Mouse (Mus musculus): Measurements from ENCODE around the gene Rad23a. TPM values are rescaled to one million over a fixed set of nuclear protein-coding genes. Genes with fewer than 3 reads are reported as not detected.
A peak's percentile ranks its signal among the peaks of the same experiment; 100 is the strongest.
"Not testable (repeated sequence)": the region's sequence is repeated elsewhere in the genome, so short reads cannot be mapped to it uniquely, and the experiment has no call there.

The Rad23a gene
- total RNA-seq, 1 experiment: 76.7 TPM

DNA sequence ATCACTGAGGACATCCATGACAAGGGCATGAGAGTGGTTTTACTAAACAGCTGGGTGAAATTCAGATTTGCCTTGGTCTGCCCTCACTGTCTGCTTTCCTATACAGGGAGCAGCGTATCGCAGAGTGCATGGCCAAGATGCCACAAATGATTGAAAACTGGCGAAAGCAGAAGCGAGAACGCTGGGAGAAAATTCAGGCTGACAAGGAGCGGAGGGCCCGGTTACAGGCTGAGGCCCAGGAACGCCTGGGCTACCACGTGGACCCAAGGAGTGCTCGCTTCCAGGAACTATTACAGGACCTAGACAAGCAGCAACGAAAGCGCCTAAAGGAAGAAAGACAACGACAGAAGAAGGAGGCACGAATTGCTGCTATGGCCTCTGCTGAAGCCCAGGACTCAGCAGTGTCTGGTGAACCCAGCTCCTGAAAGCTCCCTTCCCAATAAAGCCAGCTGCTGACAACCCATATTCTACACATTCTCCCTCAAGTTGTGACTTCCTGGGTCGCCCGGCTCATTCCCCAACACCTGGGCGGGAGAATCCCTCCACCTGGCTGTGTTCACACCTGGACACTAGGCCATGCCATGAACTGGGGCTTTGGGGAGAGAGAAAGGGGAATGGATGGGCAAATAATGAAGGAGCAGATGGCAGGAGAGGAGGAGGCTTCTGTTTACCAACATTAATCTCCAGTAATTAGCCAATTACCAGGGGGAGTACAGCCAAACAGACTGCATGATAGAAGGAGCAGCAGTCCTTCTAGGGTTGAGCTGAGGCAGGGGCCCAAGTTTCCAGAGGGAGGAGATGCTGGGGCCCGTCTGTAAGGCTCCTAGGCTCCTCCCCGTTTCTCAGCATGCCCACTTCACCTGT lies 6.2 kb downstream of the Rad23a start:
- H3K9ac ChIP-seq (ENCODE audit: insufficient read depth, low read depth, low read length, poor library complexity, severe bottlenecking): peak overlapping the region; percentile 14; the same call in 1 of the 2 replicates
- peaks cover 43% of the 10 kb centered on the region for H3K36me3 ChIP-seq (ENCODE audit: control insufficient read depth, insufficient read depth, low read length, poor library complexity, severe bottlenecking)
- no peaks in the 10 kb centered on the region for H3K9me3 ChIP-seq (ENCODE audit: control insufficient read depth, insufficient read depth, low read depth, low read length)
- DNase-seq (ENCODE audit: low read depth, low spot score): no peak
- peaks cover 0 to 14% of the 10 kb centered on the region in 2 experiments; a peak in 2 of 4 replicates for H3K4me1 ChIP-seq (ENCODE audit: control insufficient read depth in 2 of 2, insufficient read depth in 2 of 2, low read length in 2 of 2, poor library complexity in 1 of 2)
- H3K4me3 ChIP-seq (ENCODE audit: insufficient read depth in 1 of 2, low read depth in 1 of 2, low read length in 2 of 2, poor library complexity in 1 of 2, severe bottlenecking in 1 of 2): no peak overlapping the region
- no peak for TF ChIP-seq ZC3H11A (IDR thresholded peaks at IDR 0.05; ENCODE audit: borderline replicate concordance, low read depth, low read length)
- TF ChIP-seq CHD2 (IDR thresholded peaks at IDR 0.05; ENCODE audit: low read depth, low read length): no peak
- no peak for TF ChIP-seq ZNF384 (IDR thresholded peaks at IDR 0.05; ENCODE audit: low read depth, low read length)
- TF ChIP-seq HCFC1 (IDR thresholded peaks at IDR 0.05; ENCODE audit: borderline replicate concordance, insufficient read depth, low read length): no peak
- TF ChIP-seq MAFK (IDR thresholded peaks at IDR 0.05; ENCODE audit: insufficient read depth, low read depth, low read length): no peak
- H3K27ac ChIP-seq (ENCODE audit: insufficient read depth, low read depth, low read length, poor library complexity, severe bottlenecking): no peak overlapping the region
- in situ Hi-C loops (cut with MboI; ENCODE audit: low sequenced_read_pairs in 2 of 2, unreplicated experiment in 2 of 2): no loop called here

GRCm38 (mm10) chr8:84832759-84833742 lies 7.4 kb downstream of the Rad23a start:
- in situ Hi-C loops (cut with MboI; ENCODE audit: low sequenced_read_pairs in 2 of 2, unreplicated experiment in 2 of 2): no loop called here
- no peak for DNase-seq (ENCODE audit: low read depth, low spot score)
- Histone ChIP-seq H3K4me1 (ENCODE audit: control insufficient read depth in 2 of 2, insufficient read depth in 2 of 2, low read length in 2 of 2, poor library complexity in 1 of 2) (peaks cover 0 to 11% of the 10 kb centered on the region in 2 experiments; a peak in 2 of 4 replicates), H3K9me3 (ENCODE audit: control insufficient read depth, insufficient read depth, low read depth, low read length) (no peaks in the 10 kb centered on the region), H3K4me3 (ENCODE audit: insufficient read depth in 1 of 2, low read depth in 1 of 2, low read length in 2 of 2, poor library complexity in 1 of 2, severe bottlenecking in 1 of 2) (peak overlapping the region; percentile 80), H3K27ac (ENCODE audit: insufficient read depth, low read depth, low read length, poor library complexity, severe bottlenecking) (peak overlapping the region; percentile 91; the same call in 1 of the 2 replicates), H3K36me3 (ENCODE audit: control insufficient read depth, insufficient read depth, low read length, poor library complexity, severe bottlenecking) (peaks cover 36% of the 10 kb centered on the region), H3K9ac (ENCODE audit: insufficient read depth, low read depth, low read length, poor library complexity, severe bottlenecking) (peak overlapping the region; percentile 82)
- TF ChIP-seq ZC3H11A (IDR thresholded peaks at IDR 0.05; ENCODE audit: borderline replicate concordance, low read depth, low read length): no peak
- no peak for TF ChIP-seq ZNF384 (IDR thresholded peaks at IDR 0.05; ENCODE audit: low read depth, low read length)
- TF ChIP-seq HCFC1 (IDR thresholded peaks at IDR 0.05; ENCODE audit: borderline replicate concordance, insufficient read depth, low read length): no peak
- TF ChIP-seq CHD2 (IDR thresholded peaks at IDR 0.05; ENCODE audit: low read depth, low read length): no peak
- TF ChIP-seq MAFK (IDR thresholded peaks at IDR 0.05; ENCODE audit: insufficient read depth, low read depth, low read length): no peak

DNA sequence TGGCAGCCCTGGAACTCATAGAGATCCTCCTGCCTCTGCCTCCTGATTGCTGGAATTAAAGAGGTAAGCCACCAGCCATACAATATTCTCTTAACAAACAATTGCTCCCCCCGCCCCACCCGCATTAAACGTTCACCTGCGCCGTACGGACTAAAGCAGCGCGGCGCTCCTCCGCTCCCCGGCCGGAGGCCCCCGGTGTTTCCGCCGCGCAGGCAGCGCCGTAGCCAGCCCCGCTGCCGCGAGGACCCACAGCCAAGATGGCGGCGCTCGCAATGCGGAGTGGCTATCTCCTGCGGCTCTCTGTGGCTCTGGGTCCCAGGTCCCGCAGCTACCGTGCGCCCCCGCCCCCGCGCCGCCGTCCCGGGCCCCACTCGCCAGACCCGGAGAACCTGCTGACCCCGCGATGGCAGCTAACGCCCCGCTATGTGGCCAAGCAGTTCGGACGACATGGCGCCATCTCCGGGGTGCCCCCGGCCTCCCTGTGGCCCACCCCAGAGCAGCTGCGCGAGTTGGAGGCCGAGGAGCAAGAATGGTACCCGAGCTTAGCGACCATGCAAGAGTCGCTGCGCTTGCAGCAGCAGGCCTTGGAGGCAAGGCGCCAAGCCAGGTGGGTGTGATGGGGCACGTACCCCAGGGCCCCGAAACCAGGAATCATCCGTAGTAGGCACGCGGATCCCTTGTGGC lies 8.3 kb downstream of the Rad23a start:
- Histone ChIP-seq H3K9ac (ENCODE audit: insufficient read depth, low read depth, low read length, poor library complexity, severe bottlenecking) (peak overlapping the region; percentile 82), H3K27ac (ENCODE audit: insufficient read depth, low read depth, low read length, poor library complexity, severe bottlenecking) (peak overlapping the region; percentile 91), H3K4me3 (ENCODE audit: insufficient read depth in 1 of 2, low read depth in 1 of 2, low read length in 2 of 2, poor library complexity in 1 of 2, severe bottlenecking in 1 of 2) (peak overlapping the region; percentile 80), H3K36me3 (ENCODE audit: control insufficient read depth, insufficient read depth, low read length, poor library complexity, severe bottlenecking) (peaks cover 28% of the 10 kb centered on the region), H3K4me1 (ENCODE audit: control insufficient read depth in 2 of 2, insufficient read depth in 2 of 2, low read length in 2 of 2, poor library complexity in 1 of 2) (peaks cover 0 to 4% of the 10 kb centered on the region in 2 experiments; a peak in 1 of 4 replicates), H3K9me3 (ENCODE audit: control insufficient read depth, insufficient read depth, low read depth, low read length) (no peaks in the 10 kb centered on the region)
- no peak for DNase-seq (ENCODE audit: low read depth, low spot score)
- in situ Hi-C loops (cut with MboI; ENCODE audit: low sequenced_read_pairs in 2 of 2, unreplicated experiment in 2 of 2): no loop called here
- TF ChIP-seq MAFK (IDR thresholded peaks at IDR 0.05; ENCODE audit: insufficient read depth, low read depth, low read length) (no peak), ZNF384 (IDR thresholded peaks at IDR 0.05; ENCODE audit: low read depth, low read length) (no peak), CHD2 (IDR thresholded peaks at IDR 0.05; ENCODE audit: low read depth, low read length) (no peak), HCFC1 (IDR thresholded peaks at IDR 0.05; ENCODE audit: borderline replicate concordance, insufficient read depth, low read length) (peak; percentile 46; the same call in 1 of the 2 replicates)

DNA sequence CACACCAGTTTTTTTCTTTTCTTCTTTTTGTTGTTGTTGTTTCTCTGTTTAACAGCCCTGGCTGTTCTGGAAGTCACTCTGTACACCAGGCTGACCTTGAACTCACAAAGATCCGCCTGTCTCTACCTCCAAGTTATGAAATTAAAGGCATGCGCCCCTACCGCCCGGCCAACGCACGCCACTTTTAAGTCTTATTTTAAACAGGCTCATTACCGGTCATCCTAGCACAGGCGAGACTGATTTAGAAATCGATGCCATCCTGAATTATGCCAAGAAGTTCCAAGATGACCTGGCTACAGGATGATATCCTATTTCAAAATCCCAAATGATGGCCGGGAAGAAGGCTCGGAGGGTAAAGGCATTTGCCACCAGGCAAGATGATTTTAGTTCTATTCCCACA lies 9.0 kb downstream of the Rad23a start, which contains the start of gene Gadd45gip1:
Gene Gadd45gip1, plus strand, starts transcription at position 33 of the 400 bp plus-strand sequence.
- TF ChIP-seq ZNF384 (IDR thresholded peaks at IDR 0.05; ENCODE audit: low read depth, low read length) (no peak; the same call in 1 of the 2 replicates), MAFK (IDR thresholded peaks at IDR 0.05; ENCODE audit: insufficient read depth, low read depth, low read length) (no peak), CHD2 (IDR thresholded peaks at IDR 0.05; ENCODE audit: low read depth, low read length) (no peak), HCFC1 (IDR thresholded peaks at IDR 0.05; ENCODE audit: borderline replicate concordance, insufficient read depth, low read length) (no peak; the same call in 1 of the 2 replicates), ZC3H11A (IDR thresholded peaks at IDR 0.05; ENCODE audit: borderline replicate concordance, low read depth, low read length) (no peak)
- H3K4me3 ChIP-seq (ENCODE audit: insufficient read depth in 1 of 2, low read depth in 1 of 2, low read length in 2 of 2, poor library complexity in 1 of 2, severe bottlenecking in 1 of 2): peak within 1 kb of the TSS; percentile 80
- in situ Hi-C loops (cut with MboI; ENCODE audit: low sequenced_read_pairs in 2 of 2, unreplicated experiment in 2 of 2): no loop called here
- peak within 1 kb of the TSS; percentile 91 for H3K27ac ChIP-seq (ENCODE audit: insufficient read depth, low read depth, low read length, poor library complexity, severe bottlenecking)
- no peaks in the 10 kb centered on the region for H3K9me3 ChIP-seq (ENCODE audit: control insufficient read depth, insufficient read depth, low read depth, low read length)
- peaks cover 23% of the 10 kb centered on the region for H3K36me3 ChIP-seq (ENCODE audit: control insufficient read depth, insufficient read depth, low read length, poor library complexity, severe bottlenecking)
- H3K4me1 ChIP-seq (ENCODE audit: control insufficient read depth in 2 of 2, insufficient read depth in 2 of 2, low read length in 2 of 2, poor library complexity in 1 of 2): 0 out of 4 replicates have a peak, but pooled peaks cover 0 to 3% of the 10 kb centered on the region in 2 experiments
- DNase-seq (ENCODE audit: low read depth, low spot score): peak; percentile 65
- peak within 1 kb of the TSS; percentile 82 for H3K9ac ChIP-seq (ENCODE audit: insufficient read depth, low read depth, low read length, poor library complexity, severe bottlenecking)

GRCm38 (mm10) chr8:84826518-84826917 lies 13.9 kb downstream of the Rad23a start:
- H3K36me3 ChIP-seq (ENCODE audit: control insufficient read depth, insufficient read depth, low read length, poor library complexity, severe bottlenecking); H3K27ac ChIP-seq (ENCODE audit: insufficient read depth, low read depth, low read length, poor library complexity, severe bottlenecking); DNase-seq (ENCODE audit: low read depth, low spot score); H3K9ac ChIP-seq (ENCODE audit: insufficient read depth, low read depth, low read length, poor library complexity, severe bottlenecking); H3K4me3 ChIP-seq (ENCODE audit: insufficient read depth in 1 of 2, low read depth in 1 of 2, low read length in 2 of 2, poor library complexity in 1 of 2, severe bottlenecking in 1 of 2); H3K9me3 ChIP-seq (ENCODE audit: control insufficient read depth, insufficient read depth, low read depth, low read length); in situ Hi-C loops (cut with MboI; ENCODE audit: low sequenced_read_pairs in 2 of 2, unreplicated experiment in 2 of 2); H3K4me1 ChIP-seq (ENCODE audit: control insufficient read depth in 2 of 2, insufficient read depth in 2 of 2, low read length in 2 of 2, poor library complexity in 1 of 2): not testable (repeated sequence)

All from ES-E14 (cell line).